30 mouse cellular contexts compared by ENCODE assay signal in the genomic region with DNA sequence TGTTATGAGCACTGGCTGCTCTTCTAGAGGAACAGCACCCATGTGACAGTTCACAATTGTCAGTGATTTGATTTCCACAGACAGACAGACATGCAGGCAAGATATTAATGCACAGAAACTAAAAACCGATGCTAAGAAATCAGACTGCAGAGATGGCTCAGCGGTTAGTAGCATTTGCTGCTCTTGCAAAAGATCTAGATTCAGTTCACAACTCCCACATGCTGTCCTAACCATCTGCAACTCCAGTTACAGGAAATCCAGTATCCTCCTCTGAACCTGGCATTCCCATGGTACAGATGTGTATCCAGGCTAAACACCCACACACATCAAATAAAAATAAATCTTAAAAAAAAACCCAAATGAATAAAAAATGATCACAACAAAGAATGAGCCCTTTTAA. TPM values are rescaled to one million over a fixed set of nuclear protein-coding genes. Genes with fewer than 3 reads are reported as not detected.
DNase-seq lines count a peak whose midpoint lies in the region; ATAC-seq lines count a peak whose summit lies in the region.
"Had no signal": no experiment of that assay in that cellular context is flagged by ENCODE, and none has a peak within 500 bp of the region (broad histone marks: within the 10 kb centered on the region; RNA-seq: fewer than 3 reads in every experiment).

No protein-coding gene starts in this region.

- DNase-seq in frontal cortex, postnatal 10 days (ENCODE audit: low spot score in 2 of 2) = no peak
- peak; percentile 28 for DNase-seq in left cerebral cortex, adult 11 months (ENCODE audit: low spot score)
- no peak for DNase-seq in left cerebral cortex, postnatal 4 days
- peak; percentile 84 for DNase-seq in layer of hippocampus, adult 9-11 months
- peak; percentile 16 to 27 for DNase-seq in left cerebral cortex, postnatal 36 days (ENCODE audit: low spot score in 2 of 2)
- DNase-seq: adrenal gland, adult 8-10 months; cerebellum, adult 9-11 months; gastrocnemius, postnatal 10 days; heart, adult 2 months; kidney, adult 9 months; kidney, postnatal 25 days; lung, adult 18-20 months; lung, postnatal 36 days; thymus, postnatal 25 days had no signal

- intact Hi-C loops in left cerebral cortex, postnatal 4 days (cut with DNase I) = no loop called here
- intact Hi-C loops in left cerebral cortex, postnatal 36 days (cut with DNase I) = loop anchor here (10.0 kb wide), 1 partner anchor 163 kb away; no protein-coding TSS in a partner anchor

- H3K27me3 ChIP-seq in hindbrain, embryonic 12.5 days = peaks cover 44% of the 10 kb centered on the region
- H3K27me3 ChIP-seq in liver, embryonic 12.5 days (replicated peaks) = peaks cover 59% of the 10 kb centered on the region

- H3K27ac ChIP-seq in hindbrain, embryonic 12.5 days = no peak overlapping the region
- H3K27ac ChIP-seq in liver, embryonic 12.5 days = no peak overlapping the region
- H3K27ac ChIP-seq: embryonic facial prominence, embryonic 12.5 days; heart, adult 2 months; limb, embryonic 10.5 days; midbrain, embryonic 15.5 days had no signal

- no peaks in the 10 kb centered on the region for H3K36me3 ChIP-seq in hindbrain, embryonic 12.5 days
- H3K36me3 ChIP-seq in liver, embryonic 12.5 days = no peaks in the 10 kb centered on the region
- H3K36me3 ChIP-seq: embryonic facial prominence, embryonic 12.5 days; limb, embryonic 10.5 days; midbrain, embryonic 15.5 days had no signal

- no peaks in the 10 kb centered on the region for H3K4me1 ChIP-seq in hindbrain, embryonic 12.5 days
- no peaks in the 10 kb centered on the region for H3K4me1 ChIP-seq in liver, embryonic 12.5 days
- H3K4me1 ChIP-seq: embryonic facial prominence, embryonic 12.5 days; midbrain, embryonic 15.5 days had no signal

- ATAC-seq in frontal cortex, adult (ENCODE audit: low TSS enrichment) = peak; percentile 93
- no peak for ATAC-seq in hindbrain, embryonic 12.5 days (ENCODE audit: low FRiP score)
- no peak for ATAC-seq in liver, embryonic 12.5 days
- ATAC-seq: forebrain, embryonic 14.5 days; midbrain, embryonic 15.5 days; Patski had no signal

- no peak overlapping the region for H3K9ac ChIP-seq in hindbrain, embryonic 12.5 days
- H3K9ac ChIP-seq in liver, embryonic 12.5 days = no peak overlapping the region
- H3K9ac ChIP-seq: embryonic facial prominence, embryonic 12.5 days; midbrain, embryonic 15.5 days had no signal

- H3K4me3 ChIP-seq in hindbrain, embryonic 12.5 days = no peak overlapping the region
- H3K4me3 ChIP-seq in liver, embryonic 12.5 days = no peak overlapping the region
- H3K4me3 ChIP-seq: embryonic facial prominence, embryonic 12.5 days; erythroblast, embryonic 14.5 days; heart, adult 2 months; limb, embryonic 10.5 days; midbrain, embryonic 15.5 days; myocyte had no signal

- no peak overlapping the region for H3K4me2 ChIP-seq in hindbrain, embryonic 12.5 days (replicated peaks)
- H3K4me2 ChIP-seq in liver, embryonic 12.5 days = no peak overlapping the region
- H3K4me2 ChIP-seq: embryonic facial prominence, embryonic 12.5 days; midbrain, embryonic 15.5 days had no signal

- 85% methylated on average over 2 of the region's 2 CpGs for WGBS in hindbrain, embryonic 12.5 days
- 65% methylated on average over 2 of the region's 2 CpGs for whole genome bisulfite sequencing in liver, embryonic 12.5 days (ENCODE audit: insufficient replicate concordance)

- H3K9me3 ChIP-seq in hindbrain, embryonic 12.5 days (replicated peaks) = no peaks in the 10 kb centered on the region
- H3K9me3 ChIP-seq in liver, embryonic 12.5 days (replicated peaks) = no peaks in the 10 kb centered on the region
- H3K9me3 ChIP-seq: embryonic facial prominence, embryonic 12.5 days; limb, embryonic 10.5 days; midbrain, embryonic 15.5 days had no signal

RNA-seq across cellular contexts. Expression of gene Acot5, which starts 2.6 kb away (rescaled TPM):
- under 1 TPM; 0.44 to 0.52 TPM for total RNA-seq in left cerebral cortex, postnatal 4 days (2021)
- 1 to 10 TPM; 4.9 to 6.2 TPM for total RNA-seq in left cerebral cortex, postnatal 36 days (2021)
- not detected in 2 replicates for polyA plus RNA-seq in hindbrain, embryonic 12.5 days (2016; fragmentation: Nextera tagmentation; extraction: Ambion mirVana)
- not detected in 2 replicates for polyA plus RNA-seq in liver, embryonic 12.5 days (2016; fragmentation: Nextera tagmentation; extraction: Ambion mirVana)
- total RNA-seq: ES-E14; heart, adult 2 months; liver, adult 2 months; megakaryocyte-erythroid progenitor cell, adult 5-6 weeks had no signal
- polyA plus RNA-seq: embryonic facial prominence, embryonic 12.5 days; erythroblast, embryonic 14.5 days; forebrain, embryonic 14.5 days; heart, adult 2 months; hindbrain, embryonic 11.5 days; limb, embryonic 10.5 days; liver, adult 2 months; myocyte had no signal

RNA-seq across cellular contexts. Expression of gene Acot3, which starts 19.8 kb away (rescaled TPM):
- under 1 TPM; 0.28 to 0.99 TPM for total RNA-seq in left cerebral cortex, postnatal 4 days (2021)
- total RNA-seq in left cerebral cortex, postnatal 36 days (2021) = 1 to 10 TPM; 3.2 to 3.6 TPM
- 0.34 and 0.61 TPM in 2 replicates for polyA plus RNA-seq in hindbrain, embryonic 12.5 days (2016; fragmentation: Nextera tagmentation; extraction: Ambion mirVana)
- 2.9 and 3.6 TPM in 2 replicates for polyA plus RNA-seq in liver, embryonic 12.5 days (2016; fragmentation: Nextera tagmentation; extraction: Ambion mirVana)
- total RNA-seq: gastrocnemius, postnatal 10 days; megakaryocyte-erythroid progenitor cell, adult 5-6 weeks had no signal
- polyA plus RNA-seq: myocyte had no signal

RNA-seq across cellular contexts. Expression of gene Acot6, which starts 28.8 kb away (rescaled TPM):
- 1 to 10 TPM; 3.1 to 3.5 TPM for total RNA-seq in left cerebral cortex, postnatal 4 days (2021)
- total RNA-seq in left cerebral cortex, postnatal 36 days (2021) = 1 to 10 TPM; 3.6 to 3.7 TPM
- 1.0 and 1.3 TPM in 2 replicates for polyA plus RNA-seq in hindbrain, embryonic 12.5 days (2016; fragmentation: Nextera tagmentation; extraction: Ambion mirVana)
- 0.48 and 0.54 TPM in 2 replicates for polyA plus RNA-seq in liver, embryonic 12.5 days (2016; fragmentation: Nextera tagmentation; extraction: Ambion mirVana)
- polyA plus RNA-seq: erythroblast, embryonic 14.5 days had no signal

RNA-seq across cellular contexts. Expression of gene Gm49366, which starts 33.0 kb away (rescaled TPM):
- not detected for total RNA-seq in left cerebral cortex, postnatal 4 days (2021)
- total RNA-seq in left cerebral cortex, postnatal 36 days (2021) = not detected
- polyA plus RNA-seq in hindbrain, embryonic 12.5 days (2016; fragmentation: Nextera tagmentation; extraction: Ambion mirVana) = not detected in 2 replicates
- not detected in 2 replicates for polyA plus RNA-seq in liver, embryonic 12.5 days (2016; fragmentation: Nextera tagmentation; extraction: Ambion mirVana)
- total RNA-seq: ES-E14; gastrocnemius, postnatal 10 days; heart, adult 2 months; liver, adult 2 months; megakaryocyte-erythroid progenitor cell, adult 5-6 weeks had no signal
- polyA plus RNA-seq: embryonic facial prominence, embryonic 12.5 days; erythroblast, embryonic 14.5 days; forebrain, embryonic 14.5 days; heart, adult 2 months; heart, embryonic 16.5 days; hindbrain, embryonic 11.5 days; limb, embryonic 10.5 days; liver, adult 2 months; midbrain, embryonic 15.5 days; myocyte; neural tube, embryonic 14.5 days; Patski had no signal

RNA-seq across cellular contexts. Expression of gene Acot4, which starts 33.5 kb away (rescaled TPM):
- total RNA-seq in left cerebral cortex, postnatal 4 days (2021) = 1 to 10 TPM; 1.8 to 2.0 TPM
- 1 to 10 TPM; 2.1 to 2.8 TPM for total RNA-seq in left cerebral cortex, postnatal 36 days (2021)
- 0.25 and 0.59 TPM in 2 replicates for polyA plus RNA-seq in hindbrain, embryonic 12.5 days (2016; fragmentation: Nextera tagmentation; extraction: Ambion mirVana)
- polyA plus RNA-seq in liver, embryonic 12.5 days (2016; fragmentation: Nextera tagmentation; extraction: Ambion mirVana) = 6.4 and 6.6 TPM in 2 replicates
- polyA plus RNA-seq: myocyte had no signal

Comparison
In these comparisons a context has a peak if more than half of its experiments do, and no peak if none do; other contexts are left out.
1. DNase-seq: peak in left cerebral cortex, adult 11 months (single experiment), layer of hippocampus, adult 9-11 months (single experiment) and left cerebral cortex, postnatal 36 days (2 of 2); none in frontal cortex, postnatal 10 days (0 of 2) and left cerebral cortex, postnatal 4 days (single experiment).